Mouse (Mus musculus): ENCODE results near the gene Cnih3. TPM values are rescaled to one million over a fixed set of nuclear protein-coding genes. Genes with fewer than 3 reads are reported as not detected.

The Cnih3 gene
- total RNA-seq, 4 experiments from 2014 or later, result not detected

Other genes starting within 250 kb of the Cnih3 start
- 1 to 10 TPM; 7.6 to 8.8 (median 8.4) TPM for gene Nvl, start 208.4 kb upstream of the Cnih3 start, total RNA-seq (2022)
- gene Cnih4, start 207.9 kb upstream of the Cnih3 start, total RNA-seq (2022), result 10 to 100 TPM; 36.5 to 43.7 (median 42.3) TPM
- gene Wdr26, start 140.6 kb upstream of the Cnih3 start, total RNA-seq (2022), result 100 to 1,000 TPM in 1 of 4 experiments, 10 to 100 TPM in 3; 91.5 to 100 (median 92.8) TPM
- not detected for gene Ccdc121, start 158.8 kb downstream of the Cnih3 start, total RNA-seq (2022)
- gene Dnah14, start 223.9 kb downstream of the Cnih3 start, total RNA-seq (2022), result not detected